Mouse (Mus musculus) ES-E14 (cell line): ENCODE results near the gene Baiap2. TPM values are rescaled to one million over a fixed set of nuclear protein-coding genes. Genes with fewer than 3 reads are reported as not detected.

ENCODE experiments used
- DNase-seq: peaks from one replicate; pipeline ENCODE4 v3.0.0-alpha.2; 2013; ENCODE audit warnings: low read depth, low spot score
- H3K27ac ChIP-seq: 2 replicates; pipeline ENCODE4 v1.5.1; 2012; ENCODE audit warnings: low read depth, mild to moderate bottlenecking, low read length, moderate library complexity, mixed read lengths; ENCODE audit not compliant: poor library complexity, insufficient read depth, severe bottlenecking
- H3K36me3 ChIP-seq: 2 replicates; pipeline ENCODE4 v1.6.1; 2012; ENCODE audit warnings: mild to moderate bottlenecking, low read length, moderate library complexity, mixed read lengths; ENCODE audit not compliant: control insufficient read depth, poor library complexity, insufficient read depth, severe bottlenecking
- H3K4me1 ChIP-seq, 2 experiments: fragments of 150-350 bp in 1 of 2; sonication (generic) in 1 of 2; 2 replicates each; pipeline ENCODE4 v1.6.1; 2012; ENCODE audit warnings: low read length in 2 of 2, mild to moderate bottlenecking in 1 of 2, mixed read lengths in 1 of 2; ENCODE audit not compliant: control insufficient read depth in 2 of 2, insufficient read depth in 2 of 2, poor library complexity in 1 of 2
- H3K4me3 ChIP-seq, 2 experiments: fragments of 150-350 bp in 1 of 2; sonication (generic) in 1 of 2; 2 replicates each; pipeline ENCODE4 v1.5.1; 2012; ENCODE audit warnings: low read length in 2 of 2, low read depth in 1 of 2, mild to moderate bottlenecking in 1 of 2, mixed read lengths in 1 of 2; ENCODE audit not compliant: insufficient read depth in 1 of 2, poor library complexity in 1 of 2, severe bottlenecking in 1 of 2
- H3K9ac ChIP-seq: 2 replicates; pipeline ENCODE4 v1.6.1; 2012; ENCODE audit warnings: low read depth, mild to moderate bottlenecking, low read length, mixed read lengths; ENCODE audit not compliant: poor library complexity, insufficient read depth, severe bottlenecking
- H3K9me3 ChIP-seq: fragments of 150-350 bp; sonication (generic); 2 replicates; pipeline ENCODE4 v1.6.1; 2012; ENCODE audit warnings: low read depth, mild to moderate bottlenecking, low read length; ENCODE audit not compliant: control insufficient read depth, insufficient read depth
- CHD2 ChIP-seq: IDR thresholded peaks from 2 replicates; pipeline ENCODE4 v1.6.1; 2014; ENCODE audit warnings: mild to moderate bottlenecking, low read depth, low read length, inconsistent platforms
- HCFC1 ChIP-seq: IDR thresholded peaks from 2 replicates; pipeline ENCODE4 v1.6.1; 2012; ENCODE audit warnings: low read length, inconsistent platforms, borderline replicate concordance; ENCODE audit not compliant: insufficient read depth
- MAFK ChIP-seq: IDR thresholded peaks from 2 replicates; pipeline ENCODE4 v1.6.1; 2014; ENCODE audit warnings: mild to moderate bottlenecking, low read depth, low read length, inconsistent platforms; ENCODE audit not compliant: insufficient read depth
- ZC3H11A ChIP-seq: IDR thresholded peaks from 2 replicates; pipeline ENCODE4 v1.6.1; 2012; ENCODE audit warnings: low read depth, mild to moderate bottlenecking, inconsistent platforms, low read length, borderline replicate concordance
- ZNF384 ChIP-seq: IDR thresholded peaks from 2 replicates; pipeline ENCODE4 v1.6.1; 2012; ENCODE audit warnings: low read depth, low read length, inconsistent platforms
- in situ Hi-C, 2 experiments: fragments of 600-800 bp; cut with MboI; formaldehyde crosslinking; loops; one replicate each; pipeline ENCODE4 v1.15.1; 2025; ENCODE audit warnings: low sequenced_read_pairs in 2 of 2, inconsistent platforms in 1 of 2; ENCODE audit not compliant: unreplicated experiment in 2 of 2
- total RNA-seq: library from RNA; depleted of rRNA; stranded (reverse); fragments of 300-350 nt; gene quantifications from 2 replicates; pipeline ENCODE4 v1.2.3, GENCODE M21; 2012

The Baiap2 gene
- total RNA-seq, 1 experiment = 23.3 TPM

- Histone ChIP-seq H3K4me1 (peaks cover 1 to 10% of the 10 kb centered on the region in 2 experiments; a peak in 1 of 4 replicates), H3K4me3 (no peak overlapping the region), H3K9ac (no peak overlapping the region), H3K9me3 (no peaks in the 10 kb centered on the region), H3K36me3 (no peaks in the 10 kb centered on the region), H3K27ac (no peak overlapping the region)
- in situ Hi-C loops = no loop called here
- DNase-seq = no peak
- TF ChIP-seq CHD2 (no peak), MAFK (no peak), ZNF384 (no peak), ZC3H11A (no peak), HCFC1 (no peak)
Observed at GRCm38 (mm10) chr11:119947897-119948296, 5.3 kb downstream of the Baiap2 start.

DNA sequence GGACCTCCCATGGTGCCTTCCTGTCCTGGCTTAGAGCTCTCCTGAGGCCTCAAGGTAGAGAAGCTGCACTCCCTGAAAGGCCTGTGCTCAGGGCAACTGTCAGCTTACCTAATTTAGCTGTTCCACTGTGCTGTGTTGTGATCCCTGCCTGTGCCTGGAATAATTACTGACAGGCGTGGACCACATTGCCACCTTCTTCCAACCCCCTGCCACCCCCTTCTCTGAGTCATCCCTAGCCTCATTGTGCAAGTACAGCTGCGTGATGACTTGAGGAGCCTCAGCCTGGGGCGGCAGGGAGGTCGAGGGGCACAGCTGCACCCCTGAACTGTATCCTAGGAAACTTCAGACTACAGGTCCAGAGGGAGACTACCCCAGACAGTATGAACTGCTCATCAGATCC, 5.7 kb downstream of the Baiap2 start:
- no peak for DNase-seq
- TF ChIP-seq ZNF384 (no peak), MAFK (no peak), ZC3H11A (no peak), HCFC1 (no peak), CHD2 (no peak)
- H3K27ac ChIP-seq = no peak overlapping the region
- no peak overlapping the region for H3K9ac ChIP-seq
- no peaks in the 10 kb centered on the region for H3K36me3 ChIP-seq
- H3K9me3 ChIP-seq = no peaks in the 10 kb centered on the region
- H3K4me3 ChIP-seq = no peak overlapping the region
- peaks cover 1 to 10% of the 10 kb centered on the region in 2 experiments; a peak in 1 of 4 replicates for H3K4me1 ChIP-seq
- in situ Hi-C loops = no loop called here

GRCm38 (mm10) chr11:119948803-119949202, 6.2 kb downstream of the Baiap2 start:
- in situ Hi-C loops = no loop called here
- no peak for DNase-seq
- Histone ChIP-seq H3K4me3 (no peak overlapping the region), H3K4me1 (peaks cover 1 to 10% of the 10 kb centered on the region in 2 experiments; a peak in 1 of 4 replicates), H3K9me3 (no peaks in the 10 kb centered on the region), H3K36me3 (no peaks in the 10 kb centered on the region), H3K27ac (no peak overlapping the region), H3K9ac (no peak overlapping the region)
- no peak for TF ChIP-seq ZC3H11A
- no peak for TF ChIP-seq ZNF384
- TF ChIP-seq CHD2 = no peak

DNA sequence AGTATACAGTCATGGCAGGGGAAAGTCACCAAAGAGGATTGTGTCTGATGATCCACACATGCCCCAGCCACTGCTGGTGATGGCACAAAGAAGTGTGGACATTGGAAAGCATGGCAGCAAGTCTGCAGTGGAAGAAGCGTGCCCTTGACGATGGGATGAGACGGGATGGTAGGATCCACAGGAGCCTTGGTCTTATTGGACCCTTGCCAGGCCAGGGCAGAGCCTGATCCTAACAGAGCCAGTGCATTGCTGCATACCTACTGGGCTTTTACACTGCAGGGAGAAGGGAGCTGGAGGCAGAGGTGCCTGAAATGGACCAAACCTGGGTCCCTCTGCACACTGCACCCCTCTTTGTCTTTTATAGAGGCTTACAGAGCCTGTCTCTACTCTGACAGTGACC, 8.0 kb downstream of the Baiap2 start:
- no peak overlapping the region for H3K27ac ChIP-seq
- H3K9me3 ChIP-seq = no peaks in the 10 kb centered on the region
- no peaks in the 10 kb centered on the region for H3K36me3 ChIP-seq
- peaks cover 1 to 13% of the 10 kb centered on the region in 2 experiments; a peak in 1 of 4 replicates for H3K4me1 ChIP-seq
- no peak overlapping the region for H3K4me3 ChIP-seq
- in situ Hi-C loops = no loop called here
- DNase-seq = no peak
- no peak overlapping the region for H3K9ac ChIP-seq
- TF ChIP-seq CHD2 (no peak), MAFK (no peak), ZC3H11A (no peak), HCFC1 (no peak), ZNF384 (no peak)

- TF ChIP-seq MAFK (no peak), HCFC1 (no peak), CHD2 (no peak), ZC3H11A (no peak)
- H3K4me1 ChIP-seq = peaks cover 1 to 16% of the 10 kb centered on the region in 2 experiments; a peak in 1 of 4 replicates
- in situ Hi-C loops = no loop called here
Observed at GRCm38 (mm10) chr11:119951326-119951725, 8.8 kb downstream of the Baiap2 start.

More at GRCm38 (mm10) chr11:119951326-119951725, 8.8 kb downstream of the Baiap2 start:
- H3K9me3 ChIP-seq = no peaks in the 10 kb centered on the region
- no peaks in the 10 kb centered on the region for H3K36me3 ChIP-seq
- H3K4me3 ChIP-seq = no peak overlapping the region
- DNase-seq = no peak
- H3K27ac ChIP-seq = no peak overlapping the region
- no peak overlapping the region for H3K9ac ChIP-seq
